Mouse (Mus musculus) adrenal gland, adult (tissue): Measurements from ENCODE around the gene Kdm2b.
"Not testable (repeated sequence)": the region's sequence is repeated elsewhere in the genome, so short reads cannot be mapped to it uniquely, and the experiment has no call there.

ENCODE experiments used
- DNase-seq, 2 experiments: peaks; one replicate each; pipeline ENCODE4 v3.0.0; 2022 to 2023; ENCODE audit warnings: low spot score in 1 of 2; ENCODE audit not compliant: inconsistent age in 2 of 2

Kdm2b gene

DNA sequence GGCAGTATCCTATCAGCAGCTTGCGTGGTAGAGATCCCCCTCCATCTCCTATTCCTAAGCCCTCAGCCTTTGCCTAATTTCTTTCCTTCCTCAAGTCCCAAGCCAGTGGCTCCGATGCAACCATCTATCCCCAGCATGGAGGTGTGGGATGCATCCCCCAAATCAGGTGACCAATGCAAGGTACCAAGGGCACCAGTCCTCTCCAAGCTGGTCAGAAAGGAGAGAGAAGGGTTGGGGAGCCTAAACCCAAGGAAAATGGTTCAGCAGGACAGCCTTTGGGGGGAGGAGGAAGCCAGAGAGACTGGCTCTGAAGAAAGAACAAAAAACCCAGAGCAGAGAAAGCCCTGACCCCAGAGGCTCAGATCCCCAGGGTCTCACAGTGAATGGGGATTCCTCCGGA, 4.3 kb downstream of the Kdm2b start:
- no peak for DNase-seq

GRCm38 (mm10) chr5:122984483-122984882, 5.1 kb downstream of the Kdm2b start:
- DNase-seq = no peak

DNA sequence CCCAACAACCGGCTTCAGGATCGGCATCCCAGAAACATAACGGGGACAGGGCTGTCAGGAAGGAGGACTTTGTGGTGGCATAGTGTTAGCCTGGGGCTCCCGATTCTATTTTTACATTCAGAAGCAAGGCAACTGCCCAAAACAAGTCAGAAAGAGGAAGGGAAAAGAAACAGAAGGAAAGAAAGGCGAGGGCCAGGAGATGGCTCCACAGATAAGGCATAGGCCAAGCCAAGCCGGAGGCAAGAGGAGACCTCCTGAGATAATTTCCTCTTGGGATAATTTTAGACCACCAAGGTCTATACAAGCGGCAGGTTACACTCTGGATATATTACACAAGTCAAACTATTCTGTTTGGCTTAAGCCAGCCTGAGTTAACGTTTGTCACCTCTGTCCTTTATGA, 10.7 kb downstream of the Kdm2b start:
- no peak for DNase-seq

DNA sequence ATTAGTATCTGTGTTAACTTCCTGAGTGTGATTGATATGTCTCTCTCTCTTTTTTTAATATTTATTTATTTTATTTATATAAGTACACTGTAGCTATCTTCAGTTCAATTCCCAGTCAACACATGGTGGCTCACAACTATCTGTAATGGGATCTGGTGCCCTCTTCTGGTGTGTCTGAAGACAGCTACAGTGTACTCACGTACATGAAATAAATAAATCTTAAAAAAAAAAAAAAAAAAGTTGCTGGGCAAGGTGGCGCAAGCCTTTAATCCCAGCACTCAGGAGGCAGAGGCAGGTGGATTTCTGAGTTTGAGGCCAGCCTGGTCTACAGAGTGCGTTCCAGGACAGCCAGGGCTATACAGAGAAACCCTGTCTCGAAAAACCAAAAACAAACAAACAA, 14.9 kb downstream of the Kdm2b start:
- not testable (repeated sequence) for DNase-seq

- no peak for DNase-seq
These were observed 17.5 kb downstream of the Kdm2b start for GRCm38 (mm10) chr5:122972116-122972515.

DNA sequence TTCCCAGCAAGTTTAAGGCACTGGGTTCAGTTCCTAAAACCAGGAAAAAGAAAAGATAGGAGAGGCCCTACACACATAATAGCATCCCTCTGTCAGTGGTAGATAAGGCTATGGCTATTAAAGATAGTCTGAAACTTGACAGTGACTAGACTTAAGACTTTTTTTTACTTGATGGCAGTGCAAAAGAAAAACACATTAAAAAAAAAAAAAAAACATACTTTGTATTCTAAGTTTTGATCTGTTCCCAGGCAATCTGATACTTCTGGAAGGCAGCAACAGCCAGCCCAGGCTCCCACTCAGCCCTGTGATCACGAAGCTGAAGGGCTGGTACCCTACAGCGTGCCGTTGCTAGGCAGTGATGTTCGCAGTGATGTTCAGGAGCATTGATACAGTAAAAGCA, 18.2 kb downstream of the Kdm2b start:
- DNase-seq = no peak

DNA sequence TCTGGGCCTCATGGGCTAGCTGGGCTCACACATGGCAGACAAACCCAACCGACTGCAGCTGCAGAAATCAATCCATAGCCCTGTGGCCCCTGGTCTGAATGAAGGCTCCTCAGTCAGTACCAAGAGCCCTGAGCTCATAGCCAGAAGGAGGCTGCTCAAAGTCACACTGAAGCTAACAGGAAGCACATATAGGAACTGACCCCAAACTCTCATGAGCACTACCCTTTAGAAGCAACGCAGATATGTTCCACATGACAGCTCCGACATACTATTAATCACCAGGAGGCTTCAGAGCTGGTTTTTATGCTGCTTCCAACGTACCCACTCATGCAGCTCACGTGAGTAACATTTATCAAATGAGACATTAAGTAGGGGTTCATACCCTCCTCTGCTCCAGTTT, 19.6 kb downstream of the Kdm2b start:
- no peak for DNase-seq

DNA sequence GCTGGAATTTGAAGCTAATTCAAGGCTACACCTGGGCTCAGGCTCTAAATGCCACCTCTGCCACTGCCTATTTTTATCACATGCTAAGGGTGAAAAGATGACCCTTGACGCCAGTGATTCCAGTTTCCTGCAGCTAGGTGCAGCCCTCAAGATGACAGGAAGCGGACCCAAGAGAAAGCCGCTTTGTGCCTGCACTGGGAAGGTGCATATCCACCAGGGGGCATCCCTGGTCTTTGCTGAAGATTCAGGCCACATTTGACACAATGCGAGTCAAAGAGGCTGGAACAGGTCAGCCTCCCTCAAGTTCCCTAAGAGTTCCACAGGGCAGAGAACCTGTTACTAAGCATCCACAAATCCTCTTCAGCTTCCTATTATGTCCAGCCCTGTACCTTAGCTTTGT, 21.3 kb downstream of the Kdm2b start:
- DNase-seq = peak; percentile 67 to 89

DNA sequence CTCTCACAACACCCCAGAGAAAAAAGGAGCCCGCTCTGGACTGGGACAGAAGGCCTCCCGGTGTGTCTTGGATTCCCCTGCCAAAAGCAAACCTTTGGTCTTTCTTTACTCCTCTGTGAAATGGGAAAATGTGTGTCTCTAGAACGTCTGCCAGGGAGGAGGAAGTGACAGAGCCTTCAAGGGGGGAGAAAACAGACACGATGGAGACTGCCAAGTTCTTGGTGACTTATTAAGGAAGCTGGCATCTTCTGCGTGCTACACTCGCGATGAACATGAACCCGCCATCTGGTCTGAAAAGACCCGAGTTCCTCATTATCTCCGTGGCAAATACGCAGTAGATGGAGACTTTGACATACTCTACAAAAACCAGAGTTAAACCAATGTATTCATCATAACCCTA, 24.2 kb downstream of the Kdm2b start:
- DNase-seq = no peak

- DNase-seq = no peak
These were observed 24.8 kb downstream of the Kdm2b start for GRCm38 (mm10) chr5:122964853-122965252.

- peak in 1 of 2 experiments; percentile 36 for DNase-seq
These were observed 27.7 kb downstream of the Kdm2b start for GRCm38 (mm10) chr5:122961905-122962304.

- DNase-seq = no peak
These were observed 30.2 kb downstream of the Kdm2b start for GRCm38 (mm10) chr5:122959391-122959790.

DNA sequence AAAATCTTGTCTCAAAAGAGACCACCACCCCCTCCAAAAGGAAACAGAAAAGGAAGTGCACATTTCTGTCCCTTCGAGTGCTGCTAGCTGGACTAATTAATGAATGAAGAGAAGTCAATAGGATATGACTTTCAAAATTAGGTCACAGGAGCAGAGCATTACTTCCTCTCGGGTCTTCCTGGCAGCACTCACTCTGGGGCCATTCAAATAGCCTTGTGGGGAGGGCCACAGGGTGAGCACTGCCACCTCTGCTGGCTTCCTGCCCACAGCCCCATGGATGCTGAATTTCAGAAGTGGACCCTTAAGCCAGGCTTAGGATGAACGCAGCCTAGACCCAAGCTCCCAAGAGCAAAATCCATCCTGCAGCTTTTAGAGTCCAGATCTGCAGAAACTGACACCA, 33.6 kb downstream of the Kdm2b start:
- DNase-seq = no peak

- peak in 1 of 2 experiments; percentile 10 for DNase-seq
These were observed 37.5 kb downstream of the Kdm2b start for GRCm38 (mm10) chr5:122951913-122952641.

- DNase-seq = peak; percentile 55 to 83
These were observed 38.3 kb downstream of the Kdm2b start for GRCm38 (mm10) chr5:122951056-122951912.

DNA sequence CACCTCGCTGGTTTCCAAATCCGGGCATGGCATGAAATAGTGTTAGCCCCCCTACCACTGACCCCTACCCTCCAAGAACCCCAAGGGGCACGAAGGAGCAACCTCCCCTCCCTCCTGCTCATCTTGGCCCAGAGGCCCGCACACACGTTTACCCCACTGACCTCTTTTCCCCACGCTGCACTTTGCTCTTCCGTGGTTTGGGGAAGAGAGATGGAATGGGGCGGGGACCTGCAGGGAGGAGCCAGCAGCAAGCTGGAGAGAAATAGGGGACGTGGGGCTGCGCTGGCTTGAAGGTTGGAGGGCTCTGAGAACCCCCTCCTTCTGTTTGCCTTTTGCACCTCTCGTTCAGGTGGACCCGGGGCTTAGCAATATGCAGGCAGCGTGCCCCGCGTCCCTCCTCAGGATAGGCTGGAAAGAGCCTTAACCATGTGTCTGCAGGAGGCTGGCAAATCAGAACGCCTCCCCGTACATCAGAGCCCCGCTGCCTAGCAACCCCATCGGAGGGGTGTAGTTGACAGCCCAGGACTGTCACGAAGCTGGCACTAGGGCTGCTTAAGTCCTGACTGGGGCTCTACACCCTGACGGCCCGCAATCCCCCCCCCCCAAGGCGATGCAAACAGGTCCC, 39.2 kb downstream of the Kdm2b start:
- peak in 1 of 2 experiments; percentile 54 for DNase-seq

DNA sequence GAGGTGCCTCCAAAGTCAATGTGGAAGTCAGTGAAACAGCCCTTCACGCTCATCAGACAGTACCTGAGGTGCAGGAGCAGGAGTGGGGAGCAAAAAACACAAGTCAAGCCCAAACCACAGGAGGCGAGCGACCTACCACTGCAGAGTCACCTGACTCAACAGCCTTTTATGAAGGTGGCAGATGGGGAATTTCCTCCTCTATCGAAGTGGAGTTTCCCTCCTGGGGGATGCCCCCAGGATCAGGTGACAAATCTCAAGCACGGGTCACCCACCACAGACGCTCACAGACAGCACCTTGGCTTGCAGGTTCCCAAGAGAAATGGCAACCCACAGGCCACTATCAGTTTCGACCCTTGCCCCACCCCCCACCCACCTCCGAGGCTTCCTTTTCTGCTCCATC, 40.5 kb downstream of the Kdm2b start:
- no peak for DNase-seq

DNA sequence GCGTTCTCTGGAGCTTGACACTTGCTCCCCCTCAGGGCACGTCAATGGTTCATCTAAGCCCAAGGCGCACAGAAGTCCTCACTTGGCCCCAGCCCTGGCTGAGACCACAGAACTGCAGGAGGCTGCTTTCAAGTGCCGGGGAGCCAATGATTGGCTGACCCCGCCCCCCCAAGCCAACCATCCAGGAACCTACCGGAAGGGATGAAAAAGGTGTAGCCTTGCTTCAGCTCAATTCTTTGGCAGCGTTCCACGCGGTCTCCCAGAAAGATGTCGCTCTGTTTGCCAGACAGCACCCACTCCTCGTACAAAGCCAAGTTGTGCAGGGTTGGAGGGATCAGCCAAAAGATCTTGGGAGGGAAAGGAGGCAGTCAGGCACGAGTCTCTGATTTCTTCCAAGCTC, 42.1 kb downstream of the Kdm2b start:
- no peak for DNase-seq

DNA sequence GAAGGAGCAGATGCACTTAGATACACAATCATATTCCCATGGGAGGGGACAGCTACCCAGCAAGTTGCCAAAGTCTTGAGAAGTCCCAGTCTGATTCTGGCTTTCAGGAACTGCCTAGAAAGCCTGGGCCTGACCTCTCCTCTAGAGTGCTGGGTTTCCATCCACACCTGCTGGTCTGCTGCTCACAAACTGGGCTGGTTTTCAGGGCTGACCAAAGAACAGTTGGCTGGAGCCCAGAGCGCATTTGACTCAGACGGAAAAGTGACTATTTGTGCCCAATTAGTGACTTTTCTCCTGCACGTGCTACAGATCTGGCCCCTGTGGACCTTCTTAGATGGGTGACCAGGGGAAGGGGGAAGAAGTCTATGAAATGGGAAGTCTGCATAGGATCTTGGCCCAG, 50.9 kb downstream of the Kdm2b start:
- DNase-seq = peak in 1 of 2 experiments; percentile 38

GRCm38 (mm10) chr5:122937958-122938540, 51.6 kb downstream of the Kdm2b start:
- no peak for DNase-seq

DNA sequence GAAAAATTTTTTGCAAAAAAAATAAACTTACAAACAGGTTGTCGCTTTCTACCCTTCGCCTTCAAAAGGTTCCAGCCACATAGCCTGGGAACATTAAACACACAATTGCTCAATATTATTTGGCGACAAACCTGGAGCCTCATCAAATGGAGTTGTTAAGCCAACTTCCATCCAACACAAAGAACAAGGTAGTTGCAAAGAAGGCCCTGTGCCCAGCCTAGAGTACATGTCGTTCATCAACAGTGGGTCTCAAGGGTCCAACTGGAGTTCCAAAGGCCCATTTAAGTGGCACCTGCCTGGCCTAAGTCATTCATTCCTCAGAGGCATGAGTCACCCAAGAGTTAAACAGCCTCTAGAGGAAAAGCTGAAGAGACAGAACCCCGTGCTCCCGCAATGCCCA, 52.6 kb downstream of the Kdm2b start:
- no peak for DNase-seq
